Mouse (Mus musculus) erythroblast, embryonic 14.5 days (primary cell): Measurements from ENCODE around the gene Ralb.

ENCODE experiments used
- GATA1 ChIP-seq: IDR thresholded peaks from 2 replicates; pipeline ENCODE4 v1.6.1; 2012; ENCODE audit warnings: low read length, inconsistent platforms, mixed read lengths
- TAL1 ChIP-seq: IDR thresholded peaks from 3 replicates; pipeline ENCODE4 v1.6.1; 2012; ENCODE audit warnings: low read length, inconsistent platforms, mixed read lengths

GRCm38 (mm10) chr1:119519286-119519685, 14.7 kb upstream of the Ralb start:
- no peak for TF ChIP-seq GATA1
- TF ChIP-seq TAL1 = no peak
